Mouse (Mus musculus): ENCODE measurements at regions not wholly inside any gene's neighbourhood (a gene's known extent, or its start where the extent isn't known, plus 50 kb on each side); places are given as distances from the start of the nearest gene placed in this dataset.

DNA sequence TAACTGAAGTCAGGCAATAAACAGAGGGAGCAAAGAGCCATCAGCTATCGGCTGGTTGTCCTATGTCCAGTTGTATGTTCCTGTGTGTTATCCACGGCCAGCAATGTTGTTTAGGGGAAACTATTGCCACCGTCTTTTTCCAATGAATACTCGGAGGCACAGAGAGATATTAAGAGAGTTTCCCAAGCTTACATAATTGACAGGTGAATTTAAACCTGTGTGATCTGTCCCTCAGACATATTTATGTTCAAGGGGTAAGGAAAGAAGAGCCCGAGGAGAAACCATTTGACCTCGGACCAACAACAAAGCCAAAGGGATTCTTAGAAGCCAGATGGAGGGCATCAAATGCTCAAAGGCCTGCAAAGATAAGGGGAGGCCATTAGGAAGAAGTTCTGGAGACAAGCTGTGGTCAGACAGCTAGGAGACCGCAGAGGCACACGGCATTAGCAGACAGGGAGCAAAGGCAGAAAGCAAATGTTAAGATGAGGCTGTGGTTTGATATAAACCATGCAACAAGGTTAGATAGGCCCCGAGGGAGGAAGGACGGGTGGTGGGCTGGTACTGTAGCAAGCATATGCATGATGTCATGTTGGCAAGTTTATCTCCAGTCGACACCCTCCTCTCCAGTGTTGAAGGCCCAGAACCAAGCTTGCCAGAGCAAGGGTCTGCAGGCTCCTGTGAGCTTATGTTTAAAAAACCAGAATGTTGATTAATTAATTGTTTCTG lies 82.1 kb upstream of the Cpsf6 start:
- H3K79me2 ChIP-seq (ENCODE audit: inconsistent target), result no peaks in the 10 kb centered on the region
- no peak overlapping the region for H3K27ac ChIP-seq
- no peaks in the 10 kb centered on the region for H3K36me3 ChIP-seq (ENCODE audit: inconsistent target)
- H3K4me3 ChIP-seq (ENCODE audit: inconsistent target), result no peak overlapping the region
- 86% methylated on average over 11 of the region's 11 CpGs for whole genome bisulfite sequencing (ENCODE audit: missing documents)

- H3K79me2 ChIP-seq (ENCODE audit: inconsistent target), result no peaks in the 10 kb centered on the region
- no peaks in the 10 kb centered on the region for H3K36me3 ChIP-seq (ENCODE audit: inconsistent target)
- no peak overlapping the region for H3K27ac ChIP-seq
- H3K4me3 ChIP-seq (ENCODE audit: inconsistent target), result no peak overlapping the region
- 97% methylated on average over 4 of the region's 4 CpGs for WGBS (ENCODE audit: missing documents)
These were observed 81.4 kb upstream of the Cpsf6 start for GRCm38 (mm10) chr10:117461261-117461660.

DNA sequence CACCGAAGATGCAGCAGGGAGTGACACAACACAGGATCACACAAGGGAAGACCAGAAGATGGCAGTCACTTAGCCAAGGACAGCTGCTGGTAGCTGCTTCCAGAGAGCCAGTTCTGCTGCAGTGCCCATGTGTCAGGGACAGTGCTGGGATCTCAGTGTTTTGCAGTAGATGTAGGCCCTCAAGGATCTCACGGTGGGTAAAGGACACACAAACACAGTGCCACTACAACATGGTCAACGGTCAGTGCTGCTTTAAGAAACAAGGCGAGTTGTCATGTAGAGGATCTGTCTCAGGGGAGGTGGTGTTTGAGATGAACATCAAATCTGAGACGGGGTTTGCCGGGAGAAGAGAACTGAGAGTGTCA lies 80.5 kb upstream of the Cpsf6 start:
- H3K4me3 ChIP-seq (ENCODE audit: inconsistent target), result no peak overlapping the region
- no peak overlapping the region for H3K27ac ChIP-seq
- 91% methylated on average over 6 of the region's 6 CpGs for WGBS (ENCODE audit: missing documents)
- no peaks in the 10 kb centered on the region for H3K79me2 ChIP-seq (ENCODE audit: inconsistent target)
- no peaks in the 10 kb centered on the region for H3K36me3 ChIP-seq (ENCODE audit: inconsistent target)

- WGBS (ENCODE audit: missing documents), result 83% methylated on average over 10 of the region's 10 CpGs
- Histone ChIP-seq H3K36me3 (ENCODE audit: inconsistent target) (no peaks in the 10 kb centered on the region), H3K27ac (no peak overlapping the region), H3K79me2 (ENCODE audit: inconsistent target) (no peaks in the 10 kb centered on the region), H3K4me3 (ENCODE audit: inconsistent target) (no peak overlapping the region)
These were observed 80.0 kb upstream of the Cpsf6 start for GRCm38 (mm10) chr10:117459651-117460365.

- Histone ChIP-seq H3K27ac (no peak overlapping the region), H3K36me3 (ENCODE audit: inconsistent target) (no peaks in the 10 kb centered on the region), H3K79me2 (ENCODE audit: inconsistent target) (no peaks in the 10 kb centered on the region), H3K4me3 (ENCODE audit: inconsistent target) (no peak overlapping the region)
- WGBS (ENCODE audit: missing documents), result 84% methylated on average over 2 of the region's 2 CpGs
These were observed 79.2 kb upstream of the Cpsf6 start for GRCm38 (mm10) chr10:117459041-117459475.

- Histone ChIP-seq H3K79me2 (ENCODE audit: inconsistent target) (no peaks in the 10 kb centered on the region), H3K36me3 (ENCODE audit: inconsistent target) (no peaks in the 10 kb centered on the region), H3K27ac (no peak overlapping the region), H3K4me3 (ENCODE audit: inconsistent target) (no peak overlapping the region)
- 89% methylated on average over 11 of the region's 11 CpGs for WGBS (ENCODE audit: missing documents)
These were observed 78.6 kb upstream of the Cpsf6 start for GRCm38 (mm10) chr10:117458271-117459040.

DNA sequence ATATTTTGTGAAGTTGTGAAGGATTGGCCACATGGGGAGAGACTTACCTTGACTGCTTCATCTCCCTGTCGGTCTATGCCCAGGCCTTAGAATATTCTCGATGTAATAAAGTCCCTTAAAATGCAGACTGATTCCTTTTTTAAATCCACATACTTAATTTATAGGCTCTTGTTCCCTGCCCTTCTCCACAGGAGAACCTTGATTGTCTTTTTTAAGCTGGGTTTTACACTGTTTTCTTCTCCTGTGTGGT lies 77.8 kb upstream of the Cpsf6 start:
- WGBS (ENCODE audit: missing documents), result 100% methylated on average over 1 of the region's 2 CpGs
- Histone ChIP-seq H3K27ac (no peak overlapping the region), H3K79me2 (ENCODE audit: inconsistent target) (no peaks in the 10 kb centered on the region), H3K4me3 (ENCODE audit: inconsistent target) (no peak overlapping the region), H3K36me3 (ENCODE audit: inconsistent target) (no peaks in the 10 kb centered on the region)

GRCm38 (mm10) chr10:117456904-117457700 lies 77.3 kb upstream of the Cpsf6 start:
- 94% methylated on average over 17 of the region's 18 CpGs for WGBS (ENCODE audit: missing documents)
- Histone ChIP-seq H3K27ac (no peak overlapping the region), H3K79me2 (ENCODE audit: inconsistent target) (no peaks in the 10 kb centered on the region), H3K4me3 (ENCODE audit: inconsistent target) (no peak overlapping the region), H3K36me3 (ENCODE audit: inconsistent target) (no peaks in the 10 kb centered on the region)

GRCm38 (mm10) chr10:117456427-117456826 lies 76.6 kb upstream of the Cpsf6 start:
- H3K79me2 ChIP-seq (ENCODE audit: inconsistent target), result no peaks in the 10 kb centered on the region
- H3K27ac ChIP-seq, result no peak overlapping the region
- WGBS (ENCODE audit: missing documents), result 85% methylated on average over 8 of the region's 8 CpGs
- H3K36me3 ChIP-seq (ENCODE audit: inconsistent target), result no peaks in the 10 kb centered on the region
- H3K4me3 ChIP-seq (ENCODE audit: inconsistent target), result no peak overlapping the region

DNA sequence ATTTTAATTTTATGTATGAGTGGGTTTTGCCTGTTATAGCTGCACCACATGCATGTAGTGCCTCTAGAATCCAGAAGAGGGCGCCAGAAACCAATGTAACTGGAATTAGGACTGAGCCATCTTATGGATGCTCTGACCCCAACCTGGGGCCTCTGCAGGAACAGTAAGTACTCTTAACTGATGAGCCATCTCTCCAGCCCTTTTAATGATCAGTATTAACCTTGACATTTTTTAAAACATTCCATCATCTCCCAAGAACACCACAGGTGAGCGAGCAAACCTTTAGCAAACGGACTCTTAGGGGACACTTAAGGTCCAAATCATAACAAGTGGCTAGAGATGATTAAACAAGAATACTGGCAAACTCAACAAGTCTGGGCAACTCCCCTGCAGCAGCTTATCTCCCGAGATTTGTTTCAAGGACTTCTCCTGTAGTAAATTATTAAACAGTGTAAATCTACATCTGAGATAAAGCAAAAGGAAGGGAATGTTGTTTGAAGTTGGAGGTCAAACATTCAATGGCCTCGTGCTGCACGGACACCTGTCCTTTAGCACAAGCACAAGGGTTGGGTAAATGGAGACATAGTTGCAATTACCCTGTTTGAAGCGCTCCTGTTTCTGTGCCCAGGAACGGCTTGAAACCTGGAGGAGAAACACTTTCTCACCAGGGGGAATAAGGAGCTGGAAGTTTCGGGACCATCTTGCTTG lies 75.9 kb upstream of the Cpsf6 start:
- no peak overlapping the region for H3K27ac ChIP-seq
- no peak overlapping the region for H3K4me3 ChIP-seq (ENCODE audit: inconsistent target)
- H3K79me2 ChIP-seq (ENCODE audit: inconsistent target), result no peaks in the 10 kb centered on the region
- WGBS (ENCODE audit: missing documents), result 83% methylated on average over 9 of the region's 9 CpGs
- no peaks in the 10 kb centered on the region for H3K36me3 ChIP-seq (ENCODE audit: inconsistent target)

DNA sequence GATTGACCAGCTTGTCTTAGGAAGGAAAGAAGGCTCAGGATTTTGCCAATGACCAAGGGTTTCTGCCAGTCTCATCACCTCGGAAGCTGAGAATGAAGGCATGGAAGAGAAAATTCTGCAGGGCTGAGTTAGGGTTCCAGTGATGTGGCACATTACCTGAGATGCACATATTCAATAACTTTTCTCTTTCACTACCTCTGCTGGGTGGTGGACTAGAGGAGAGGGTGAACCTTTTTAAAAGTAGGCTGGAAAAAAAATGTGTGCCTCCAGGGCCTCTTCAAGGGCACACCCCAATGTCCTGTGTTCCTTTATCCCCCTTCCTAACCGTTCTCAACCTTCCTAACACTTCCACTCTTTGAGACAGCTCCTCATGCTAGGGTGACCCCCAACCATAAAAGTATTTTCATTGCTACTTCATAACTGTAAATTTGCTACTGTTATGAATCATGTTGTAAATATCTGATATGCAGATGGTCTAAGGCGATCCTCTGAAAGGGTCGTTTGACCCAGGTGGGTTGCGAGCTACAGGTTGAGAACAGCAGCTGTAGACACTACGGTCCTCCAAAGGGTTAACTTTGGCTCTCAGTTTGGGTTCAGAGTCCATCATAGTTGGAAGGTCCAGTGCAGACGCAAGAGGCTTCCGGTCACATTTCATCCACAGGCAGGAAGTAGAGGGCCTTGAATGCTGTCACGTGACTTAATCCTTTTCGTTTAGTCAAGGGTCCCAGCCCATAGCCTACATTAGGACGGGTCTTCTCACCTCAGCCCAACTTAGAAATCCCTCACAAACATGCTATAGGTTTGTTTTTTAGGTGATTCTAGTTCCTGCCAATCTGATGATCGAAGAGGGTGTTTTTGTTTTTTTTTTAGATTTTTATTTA lies 75.1 kb upstream of the Cpsf6 start:
- WGBS (ENCODE audit: missing documents), result 72% methylated on average over 12 of the region's 12 CpGs
- Histone ChIP-seq H3K27ac (no peak overlapping the region), H3K79me2 (ENCODE audit: inconsistent target) (no peaks in the 10 kb centered on the region), H3K36me3 (ENCODE audit: inconsistent target) (no peaks in the 10 kb centered on the region), H3K4me3 (ENCODE audit: inconsistent target) (no peak overlapping the region)

- H3K27ac ChIP-seq, result no peak overlapping the region
- no peaks in the 10 kb centered on the region for H3K79me2 ChIP-seq (ENCODE audit: inconsistent target)
- H3K4me3 ChIP-seq (ENCODE audit: inconsistent target), result no peak overlapping the region
- WGBS (ENCODE audit: missing documents), result 89% methylated on average over 3 of the region's 3 CpGs
- H3K36me3 ChIP-seq (ENCODE audit: inconsistent target), result no peaks in the 10 kb centered on the region
These were observed 74.3 kb upstream of the Cpsf6 start for GRCm38 (mm10) chr10:117454171-117454500.

- H3K27ac ChIP-seq, result no peak overlapping the region
- no peaks in the 10 kb centered on the region for H3K36me3 ChIP-seq (ENCODE audit: inconsistent target)
- H3K4me3 ChIP-seq (ENCODE audit: inconsistent target), result no peak overlapping the region
- H3K79me2 ChIP-seq (ENCODE audit: inconsistent target), result no peaks in the 10 kb centered on the region
- WGBS (ENCODE audit: missing documents), result 92% methylated on average over 7 of the region's 7 CpGs
These were observed 73.8 kb upstream of the Cpsf6 start for GRCm38 (mm10) chr10:117453406-117454170.
